Mouse (Mus musculus) c-Kit-positive CD71-positive TER-119-positive erythroid progenitor cells, embryonic 14.5 days (primary cell): ENCODE measurements around the gene Dpep2nb.
"Not testable (repeated sequence)": the region's sequence is repeated elsewhere in the genome, so short reads cannot be mapped to it uniquely, and the experiment has no call there.

ENCODE experiments used
- DNase-seq: peaks from one replicate; pipeline ENCODE4 v3.0.0-alpha.2; 2013; ENCODE audit warnings: low spot score

Dpep2nb gene

DNA sequence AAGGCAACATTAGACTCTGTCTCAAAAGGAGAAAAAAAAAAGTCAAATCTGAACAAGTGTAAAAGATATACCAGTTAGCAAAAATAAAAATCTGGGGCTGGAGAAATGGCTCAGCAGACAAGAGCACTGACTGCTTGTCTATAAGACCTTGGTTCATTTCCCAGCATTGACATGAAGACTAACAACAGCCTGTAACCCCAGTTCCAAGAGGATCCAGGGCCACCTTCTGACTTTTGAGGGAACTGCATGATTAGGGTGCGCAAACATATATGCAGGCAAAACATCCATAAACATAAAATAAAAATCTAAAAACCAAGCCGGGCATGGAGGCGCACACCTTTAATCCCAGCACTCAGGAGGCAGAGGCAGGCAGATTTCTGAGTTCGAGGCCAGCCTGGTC is 638 bp upstream of the Dpep2nb start:
- DNase-seq = no peak

DNA sequence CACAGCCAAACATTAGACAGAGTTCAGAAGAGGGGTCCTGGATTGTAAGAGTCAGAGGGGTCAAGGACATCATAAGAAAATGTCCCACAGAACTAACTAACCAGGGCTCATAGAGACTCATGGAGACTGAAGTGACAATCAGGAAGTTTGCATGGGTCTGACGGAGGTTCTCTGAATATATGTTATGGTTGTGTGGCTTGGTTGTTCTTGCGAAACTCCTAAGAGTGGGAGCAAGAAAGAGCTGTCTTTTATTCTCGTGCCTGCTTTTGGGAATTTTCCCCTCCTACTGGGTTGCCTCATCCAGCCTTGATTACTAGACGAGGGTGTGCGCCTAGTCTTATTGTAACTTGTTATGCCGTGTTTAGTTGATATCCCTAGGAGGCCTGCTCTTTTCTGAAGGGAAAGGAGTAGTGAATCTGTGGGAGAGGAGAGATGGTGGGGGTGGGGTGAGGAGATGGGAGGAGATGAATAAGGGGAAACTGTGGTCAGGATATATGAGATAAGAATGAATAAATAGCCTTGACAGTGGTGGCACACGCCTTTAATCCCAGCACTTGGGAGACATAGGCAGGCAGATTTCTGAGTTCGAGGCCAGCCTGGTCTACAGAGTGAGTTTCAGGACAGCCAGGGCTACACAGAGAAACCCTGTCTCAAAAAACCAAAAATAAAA is 1.1 kb downstream of the Dpep2nb start:
- no peak for DNase-seq

DNA sequence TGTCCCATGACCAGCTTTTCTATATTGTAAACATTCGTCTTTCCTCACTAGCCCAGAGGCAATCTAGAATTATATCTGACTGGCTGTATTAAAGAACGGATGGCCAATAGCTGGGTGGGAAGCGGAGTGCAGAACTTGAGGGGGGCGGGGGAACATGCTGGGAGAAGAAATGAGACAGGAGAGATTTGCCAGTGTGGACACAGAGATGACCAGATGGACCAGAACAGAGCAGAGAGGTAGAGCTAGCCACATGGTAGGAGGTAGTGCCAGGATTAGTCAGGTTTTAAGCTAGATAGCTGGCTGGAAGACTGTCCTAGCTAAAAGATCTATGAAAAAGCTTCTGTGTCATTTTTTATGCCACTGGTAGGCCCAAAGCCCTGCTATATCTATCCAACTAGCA is 3.9 kb downstream of the Dpep2nb start:
- DNase-seq = no peak

- no peak for DNase-seq
Observed at GRCm38 (mm10) chr8:105998971-105999370, 6.8 kb downstream of the Dpep2nb start.

DNA sequence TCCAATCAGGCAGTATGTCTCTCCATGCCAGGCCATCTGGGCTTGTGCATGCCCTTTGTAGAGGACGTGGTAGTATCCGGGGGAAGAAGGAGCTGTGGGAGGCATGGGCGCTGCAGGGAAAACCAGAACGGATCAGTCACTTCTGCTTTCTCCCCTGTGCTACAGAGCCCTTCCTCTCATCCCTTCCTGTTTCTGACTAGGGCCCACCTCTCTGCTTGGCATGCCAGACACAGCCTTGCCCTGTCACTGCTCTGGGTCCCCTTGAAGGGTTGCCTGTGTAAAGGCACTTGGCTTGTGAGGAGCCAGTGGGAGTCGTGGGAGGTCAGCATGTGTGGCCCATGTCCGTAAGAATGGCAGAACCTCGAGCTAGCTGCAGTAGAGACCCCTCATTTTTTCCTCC is 9.4 kb downstream of the Dpep2nb start:
- no peak for DNase-seq

DNA sequence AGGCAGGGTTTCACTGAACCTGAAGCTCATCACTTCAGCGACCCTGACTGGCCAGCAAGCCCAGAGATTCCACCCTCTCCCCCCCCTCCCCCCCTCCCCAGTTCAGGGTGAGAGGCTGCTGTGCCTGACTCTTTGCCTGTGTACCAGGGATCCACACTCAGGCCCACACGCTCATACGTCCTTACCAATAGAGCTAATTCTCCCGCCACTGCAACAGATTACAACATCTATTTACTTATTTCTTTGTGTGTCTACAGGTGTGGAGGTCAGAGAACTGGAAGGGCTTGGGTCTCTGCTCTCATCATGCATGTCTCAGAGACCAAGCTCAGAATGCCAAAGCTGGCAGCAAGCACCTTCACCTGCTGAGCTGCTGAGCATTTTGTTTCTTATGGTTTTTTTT is 12.5 kb downstream of the Dpep2nb start:
- DNase-seq = no peak

GRCm38 (mm10) chr8:105992499-105992898 is 13.3 kb downstream of the Dpep2nb start:
- DNase-seq = no peak

DNA sequence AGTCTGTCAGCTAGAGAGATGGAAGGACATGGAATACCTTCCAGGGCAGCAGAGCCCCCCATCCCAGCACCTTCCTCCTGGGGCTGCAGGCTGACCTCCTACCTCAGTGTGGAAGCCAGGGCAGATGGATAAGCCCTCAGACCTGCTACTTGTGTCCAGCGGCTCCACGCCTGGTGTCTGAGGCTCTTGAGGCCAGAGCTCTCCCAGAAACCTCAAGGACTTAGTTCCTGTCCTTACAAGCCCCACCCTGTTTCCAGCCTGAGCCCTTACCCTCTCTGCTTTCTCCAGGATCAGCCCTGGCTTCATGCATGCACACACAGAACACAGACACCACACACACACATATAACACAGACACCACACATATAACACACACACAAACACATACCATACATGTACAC is 14.2 kb downstream of the Dpep2nb start:
- DNase-seq = no peak

GRCm38 (mm10) chr8:105990856-105991387 is 14.9 kb downstream of the Dpep2nb start, which contains the start of gene Dus2:
Gene Dus2 (plus strand): TSS chr8:105991337.
- peak; percentile 84 for DNase-seq

GRCm38 (mm10) chr8:105988546-105988945 is 17.2 kb downstream of the Dpep2nb start:
- no peak for DNase-seq

GRCm38 (mm10) chr8:105983406-105983805 is 22.4 kb downstream of the Dpep2nb start:
- not testable (repeated sequence) for DNase-seq

- DNase-seq = no peak
Observed at GRCm38 (mm10) chr8:105981146-105981545, 24.6 kb downstream of the Dpep2nb start.

DNA sequence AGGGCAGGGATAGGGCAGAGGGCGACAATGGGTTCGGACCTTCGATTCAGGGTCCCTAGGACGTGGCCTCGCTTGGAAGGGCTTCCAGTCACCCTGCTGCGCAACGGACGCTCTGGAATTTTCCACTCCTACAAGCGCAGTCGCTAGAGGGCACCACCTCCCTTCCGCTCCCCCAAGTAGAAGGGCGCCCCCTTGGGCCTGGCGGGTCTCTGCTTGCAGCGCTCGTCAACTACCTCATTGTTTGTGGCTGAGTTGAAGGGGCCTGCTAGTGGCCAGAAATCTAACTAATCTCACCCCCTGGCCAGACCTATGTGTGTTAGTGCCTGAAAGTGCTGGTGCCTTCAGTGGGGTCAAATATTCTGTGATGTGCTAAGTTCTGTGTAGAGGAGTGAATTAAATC is 26.4 kb downstream of the Dpep2nb start, which contains the start of gene Dpep3:
TSS of gene Dpep3 (minus strand) at position 105 of the 400 bp plus-strand sequence.
- no peak for DNase-seq

DNA sequence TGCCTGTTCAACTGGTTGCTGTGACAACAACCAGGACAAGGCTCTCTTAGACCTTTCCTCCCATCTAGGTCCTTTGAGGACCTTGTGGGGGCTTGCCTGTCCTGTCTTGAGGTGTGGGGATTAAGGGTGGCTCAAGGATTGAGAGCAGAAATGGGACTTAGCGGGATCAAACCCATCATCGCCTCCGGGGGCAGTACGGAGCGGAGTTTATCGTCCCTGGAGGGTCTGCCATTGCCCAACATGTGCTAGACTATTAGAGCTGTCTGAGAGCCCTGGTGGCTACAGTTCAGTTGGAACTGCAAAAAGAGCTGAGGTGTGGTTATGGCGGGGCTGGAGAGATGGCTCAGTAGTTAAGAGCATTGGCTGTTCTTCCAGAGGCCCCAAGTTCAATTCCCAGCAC is 30.4 kb downstream of the Dpep2nb start:
- no peak for DNase-seq

DNA sequence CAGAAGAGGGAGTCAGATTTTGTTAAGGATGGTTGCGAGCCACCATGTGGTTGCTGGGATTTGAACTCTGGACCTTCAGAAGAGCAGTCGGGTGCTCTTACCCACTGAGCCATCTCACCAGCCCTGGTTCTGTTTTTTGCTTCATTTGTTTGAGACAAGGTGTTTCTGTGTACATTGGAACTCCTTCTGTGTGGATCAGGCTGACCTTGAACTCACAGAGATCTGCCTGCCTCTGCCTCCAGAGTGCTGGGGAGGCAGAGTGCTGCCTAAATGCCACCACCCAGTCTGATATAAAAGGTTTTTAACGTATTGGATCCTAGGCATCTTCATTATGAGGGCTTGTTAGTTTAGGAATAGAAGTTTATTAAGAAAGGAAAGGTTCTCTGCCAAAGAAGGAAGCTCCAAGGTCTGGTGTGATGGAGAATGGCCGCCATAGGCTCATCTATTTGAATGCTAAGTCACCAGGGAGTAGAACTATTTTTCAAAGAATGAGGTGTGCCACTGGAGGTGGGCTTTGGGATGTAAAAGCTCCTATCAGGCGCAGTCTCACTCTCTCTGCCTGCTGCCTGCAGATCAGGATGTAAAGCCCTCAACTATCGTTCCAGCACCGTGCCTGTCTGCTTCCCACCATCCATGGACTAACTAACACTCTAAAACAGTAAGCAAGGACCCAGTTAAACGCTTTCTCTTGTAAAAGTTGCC is 34.6 kb downstream of the Dpep2nb start:
- no peak for DNase-seq

- DNase-seq = no peak
Observed at GRCm38 (mm10) chr8:105969367-105969766, 36.4 kb downstream of the Dpep2nb start.

DNA sequence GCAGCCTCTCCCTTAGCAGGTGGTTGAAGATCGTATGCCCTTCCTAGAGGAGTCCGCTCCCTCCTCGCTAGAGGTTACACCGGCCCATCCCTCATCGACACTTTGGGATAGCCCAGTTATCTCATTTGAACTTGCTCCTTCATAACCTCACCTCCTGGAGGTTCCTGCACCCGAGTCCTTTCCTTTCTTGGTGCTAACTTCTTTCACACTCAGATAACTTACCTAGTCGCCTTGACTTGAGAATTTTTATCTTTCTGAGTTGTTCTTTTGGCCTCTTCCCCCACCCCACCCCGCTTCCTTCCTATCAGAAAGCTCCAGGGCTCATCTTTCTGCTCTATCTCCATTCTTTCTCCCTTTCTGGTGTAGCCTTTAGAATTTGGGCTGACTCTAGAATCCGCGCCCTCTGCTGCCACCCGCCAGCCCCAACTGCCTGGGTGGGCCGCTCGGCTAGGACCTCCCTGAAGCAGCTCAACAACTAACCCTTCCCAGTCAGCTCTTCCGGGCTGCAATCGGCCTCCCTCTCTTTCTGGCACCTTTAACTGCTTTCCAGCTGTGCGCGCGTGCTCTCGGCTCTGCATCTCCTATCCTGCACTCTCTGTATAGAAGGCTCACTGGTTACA is 39.0 kb downstream of the Dpep2nb start:
- peak; percentile 76 for DNase-seq

DNA sequence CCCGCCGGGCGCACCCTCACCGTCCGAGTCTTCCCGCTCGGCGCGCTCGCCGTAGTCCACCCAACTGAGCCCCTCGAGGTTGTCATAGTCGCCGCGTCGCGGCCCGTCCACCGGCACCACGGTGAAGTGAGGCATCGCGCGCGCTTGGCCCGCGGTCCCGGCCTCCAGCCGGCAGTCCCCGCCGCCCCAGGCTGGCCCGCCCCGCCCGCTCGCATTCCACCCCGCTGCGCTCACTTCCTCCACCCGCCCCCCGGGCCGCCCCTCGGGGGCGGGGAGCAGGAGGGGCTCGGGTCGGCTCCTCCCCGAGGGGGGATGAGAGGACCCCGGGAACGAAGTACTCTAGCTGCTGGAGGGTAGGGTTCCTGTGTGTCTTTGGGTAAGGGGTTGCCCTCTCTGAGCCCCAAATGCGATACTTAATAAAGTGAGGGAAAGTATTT is 39.9 kb downstream of the Dpep2nb start, which contains the start of gene Slc12a4:
TSS of gene Slc12a4 (minus strand) at position 193 of the 437 bp plus-strand sequence.
- peak; percentile 67 for DNase-seq

GRCm38 (mm10) chr8:105965266-105965904 is 40.4 kb downstream of the Dpep2nb start:
- peak; percentile 50 for DNase-seq

GRCm38 (mm10) chr8:105964506-105965265 is 41.1 kb downstream of the Dpep2nb start:
- DNase-seq = peak; percentile 29

DNA sequence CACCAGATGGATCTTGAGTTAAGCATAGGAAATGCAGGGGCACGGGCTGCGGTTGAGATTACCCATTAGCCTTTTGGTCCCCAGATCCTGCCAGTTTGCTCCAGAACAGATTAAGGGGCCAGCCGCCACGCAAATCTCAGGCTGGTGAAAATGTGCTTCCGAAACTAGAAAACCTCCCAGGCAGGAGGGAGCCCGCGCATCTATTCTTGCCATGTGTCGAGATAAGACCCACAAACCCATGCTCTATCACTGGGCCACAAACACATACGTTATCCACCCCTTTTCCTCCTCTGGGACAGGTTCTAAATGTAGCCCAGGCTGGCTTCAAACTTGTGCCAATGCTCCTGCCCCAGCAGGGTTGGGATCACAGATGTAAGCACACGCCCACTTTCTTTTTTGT is 44.2 kb downstream of the Dpep2nb start:
- DNase-seq = peak; percentile 55
